Mouse (Mus musculus) limb, embryonic 15.5 days (tissue): ENCODE results near the gene Olfr1495. TPM values are rescaled to one million over a fixed set of nuclear protein-coding genes. Genes with fewer than 3 reads are reported as not detected.

Source experiments
- polyA plus RNA-seq: library from polyadenylated mRNA; unstranded; fragments of >200 nt; fragmentation: Nextera tagmentation; extraction: Ambion mirVana; gene quantifications from 2 replicates; pipeline ENCODE4 v1.2.1, GENCODE M21; 2015

Olfr1495 gene
- polyA plus RNA-seq, 1 experiment from 2014 or later = not detected

Other genes with a start within 250 kb of the Olfr1495 start
- not detected in 2 replicates for gene Olfr1480, start 236.7 kb upstream of the Olfr1495 start, polyA plus RNA-seq
- gene Olfr1484, start 181.1 kb upstream of the Olfr1495 start, polyA plus RNA-seq = not detected in 2 replicates
- gene Olfr1487, start 147.2 kb upstream of the Olfr1495 start, polyA plus RNA-seq = not detected in 2 replicates
- gene Olfr1489, start 133.0 kb upstream of the Olfr1495 start, polyA plus RNA-seq = not detected in 2 replicates
- gene Olfr1490, start 113.5 kb upstream of the Olfr1495 start, polyA plus RNA-seq = not detected in 2 replicates
- gene Olfr1491, start 67.3 kb upstream of the Olfr1495 start, polyA plus RNA-seq = not detected in 2 replicates
- gene Olfr1493-ps1, start 41.3 kb upstream of the Olfr1495 start, polyA plus RNA-seq = not detected in 2 replicates
- gene Olfr1494, start 24.9 kb upstream of the Olfr1495 start, polyA plus RNA-seq = not detected in 2 replicates
- not detected in 2 replicates for gene Olfr1496, start 13.3 kb downstream of the Olfr1495 start, polyA plus RNA-seq
- not detected in 2 replicates for gene Olfr1497, start 33.6 kb downstream of the Olfr1495 start, polyA plus RNA-seq
- gene Olfr1499, start 54.8 kb downstream of the Olfr1495 start, polyA plus RNA-seq = not detected in 2 replicates
- not detected in 2 replicates for gene Olfr1500, start 65.9 kb downstream of the Olfr1495 start, polyA plus RNA-seq
- gene Olfr1501, start 86.1 kb downstream of the Olfr1495 start, polyA plus RNA-seq = not detected in 2 replicates
- gene Olfr1502, start 97.2 kb downstream of the Olfr1495 start, polyA plus RNA-seq = not detected in 2 replicates
- not detected in 2 replicates for gene Olfr1504, start 133.3 kb downstream of the Olfr1495 start, polyA plus RNA-seq
- gene Olfr1505, start 148.9 kb downstream of the Olfr1495 start, polyA plus RNA-seq = not detected in 2 replicates